Mouse (Mus musculus): ENCODE measurements at regions not wholly inside any gene's neighbourhood (a gene's known extent, or its start where the extent isn't known, plus 50 kb on each side); places are given as distances from the start of the nearest gene placed in this dataset.
A peak's percentile ranks its signal among the peaks of the same experiment; 100 is the strongest.

DNA sequence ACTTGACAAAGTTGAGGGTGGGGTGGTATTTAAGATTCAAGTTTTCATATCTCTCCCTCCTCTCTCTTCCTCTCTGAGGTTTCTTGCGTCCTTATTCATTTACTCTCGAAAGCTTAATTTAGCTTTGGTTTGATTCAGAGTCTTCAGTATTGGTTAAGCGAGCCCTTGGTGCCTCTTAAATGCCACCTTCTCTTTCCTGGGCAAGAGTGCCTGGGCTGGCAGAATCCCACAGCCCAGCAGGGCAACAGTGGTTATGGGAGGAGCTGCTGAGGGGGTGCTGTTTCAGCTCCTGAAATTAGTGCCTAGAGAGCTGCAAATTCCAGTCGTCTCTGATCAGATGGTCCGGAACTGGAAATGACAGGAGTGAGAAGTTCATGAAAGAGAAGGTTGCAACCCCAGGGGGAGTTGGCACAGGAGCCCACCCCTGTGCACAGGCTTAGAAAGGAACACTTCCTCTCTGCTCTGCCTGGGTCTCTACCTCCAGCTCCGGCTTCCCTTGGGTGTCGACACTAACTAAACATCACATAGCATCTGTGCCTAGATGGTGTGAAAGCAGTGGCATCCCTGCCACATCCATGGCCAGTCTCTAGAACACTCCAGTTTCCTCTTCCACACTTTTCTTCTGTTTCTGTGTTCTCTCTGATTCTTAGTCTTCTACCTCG, 125.2 kb upstream of the Tent5a start:
- DNase-seq (ENCODE audit: low spot score), result no peak

GRCm38 (mm10) chr9:85451349-85451748, 124.2 kb upstream of the Tent5a start:
- no peak for DNase-seq (ENCODE audit: low spot score)

- no peak for DNase-seq (ENCODE audit: low spot score)
These were observed 123.7 kb upstream of the Tent5a start for GRCm38 (mm10) chr9:85450877-85451276.

- DNase-seq (ENCODE audit: low spot score), result no peak
These were observed 122.3 kb upstream of the Tent5a start for GRCm38 (mm10) chr9:85449493-85449892.

GRCm38 (mm10) chr9:85442761-85443505, 115.8 kb upstream of the Tent5a start:
- DNase-seq (ENCODE audit: low spot score), result no peak

DNA sequence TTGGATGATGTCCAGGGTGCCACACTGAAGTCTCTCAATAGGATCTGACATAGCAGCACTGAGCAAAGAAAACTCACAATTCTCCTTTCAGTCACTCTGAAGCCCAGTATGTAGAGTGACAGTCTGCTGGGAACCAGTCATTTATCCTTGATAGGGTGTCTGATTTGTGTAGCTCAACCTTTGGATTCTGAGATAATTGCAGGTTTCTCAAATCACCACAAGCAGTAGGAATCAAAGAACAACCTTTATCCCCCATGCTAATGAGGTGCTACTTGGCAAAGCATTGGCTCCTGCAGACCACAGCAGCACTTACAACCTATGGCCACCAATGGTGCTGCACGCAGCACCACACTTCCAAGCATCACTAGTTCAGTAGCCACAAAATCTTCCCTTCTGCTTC, 112.5 kb upstream of the Tent5a start:
- DNase-seq (ENCODE audit: low spot score), result no peak

GRCm38 (mm10) chr9:85432220-85432619, 105.1 kb upstream of the Tent5a start:
- DNase-seq (ENCODE audit: low spot score), result no peak

GRCm38 (mm10) chr9:85426809-85427208, 99.7 kb upstream of the Tent5a start:
- no peak for DNase-seq (ENCODE audit: low spot score)

DNA sequence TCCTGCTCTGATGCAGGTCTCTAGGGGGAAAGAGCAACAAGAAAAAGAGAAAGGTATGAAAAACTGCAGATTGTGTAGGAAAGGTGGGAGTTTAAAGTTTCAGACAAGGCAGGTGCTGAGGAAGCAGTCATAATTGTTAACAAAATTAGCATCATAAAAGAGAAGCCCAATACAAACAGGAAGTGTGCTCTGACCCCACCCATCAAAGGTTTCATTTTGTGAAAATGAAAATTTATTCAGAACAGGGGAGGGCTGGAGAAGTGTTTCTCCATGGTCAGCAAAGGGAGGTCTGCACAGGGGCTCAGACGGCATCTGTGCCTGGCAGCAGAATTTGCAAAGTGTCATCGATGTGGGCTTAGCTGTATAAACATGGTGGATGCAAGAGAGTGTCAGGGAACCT, 96.8 kb upstream of the Tent5a start:
- DNase-seq (ENCODE audit: low spot score), result no peak

GRCm38 (mm10) chr9:85414391-85414790, 87.2 kb upstream of the Tent5a start:
- no peak for DNase-seq (ENCODE audit: low spot score)

DNA sequence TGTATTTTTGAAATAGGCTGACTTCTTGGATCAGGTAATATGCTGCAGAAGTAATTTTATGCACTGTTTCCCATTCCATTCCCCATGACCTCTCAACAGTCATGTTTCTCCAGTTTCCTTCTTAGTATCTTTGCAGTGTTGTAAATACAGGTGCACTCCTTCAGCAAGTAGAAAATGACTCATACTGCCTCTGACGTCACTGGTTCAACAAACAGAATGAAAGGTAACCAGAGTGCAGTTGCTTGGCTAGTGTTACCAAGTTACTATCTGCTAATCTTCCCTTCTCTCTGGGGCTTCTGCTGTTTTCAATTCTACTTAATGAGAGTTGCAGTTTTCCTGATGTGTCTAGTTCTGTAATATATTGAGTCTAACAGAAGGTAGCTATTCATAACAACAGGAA, 86.7 kb upstream of the Tent5a start:
- DNase-seq (ENCODE audit: low spot score), result no peak

DNA sequence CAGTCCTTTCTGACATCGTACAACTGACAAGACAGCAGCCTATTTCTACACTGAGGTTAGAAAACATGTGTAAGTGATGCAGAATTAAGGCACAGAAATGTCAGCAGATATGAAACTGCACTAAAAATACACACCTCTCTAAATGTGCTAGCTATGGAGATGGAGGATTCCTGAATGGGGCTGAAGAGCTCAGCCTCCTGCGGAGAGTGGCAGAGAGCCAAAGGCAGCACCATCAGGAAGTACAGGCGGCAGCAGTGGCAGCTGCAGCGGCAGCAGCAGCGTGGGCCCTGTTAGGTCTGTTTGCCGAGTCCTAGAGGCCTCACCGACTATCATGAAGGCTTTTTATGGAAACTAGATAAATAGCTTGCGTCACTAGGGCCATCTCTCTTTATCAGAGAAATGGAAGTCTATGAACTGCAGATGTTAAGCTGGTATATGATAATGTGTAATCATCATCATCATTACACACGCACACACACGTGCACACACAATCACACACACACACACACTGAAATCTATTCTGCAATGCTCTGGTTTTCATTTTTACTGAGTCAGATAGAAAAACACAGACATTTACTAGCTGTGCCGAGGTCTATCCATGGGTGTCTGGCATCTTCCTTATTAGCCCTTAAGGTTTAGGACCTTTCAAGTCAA, 83.6 kb upstream of the Tent5a start:
- DNase-seq (ENCODE audit: low spot score), result peak; percentile 49

DNA sequence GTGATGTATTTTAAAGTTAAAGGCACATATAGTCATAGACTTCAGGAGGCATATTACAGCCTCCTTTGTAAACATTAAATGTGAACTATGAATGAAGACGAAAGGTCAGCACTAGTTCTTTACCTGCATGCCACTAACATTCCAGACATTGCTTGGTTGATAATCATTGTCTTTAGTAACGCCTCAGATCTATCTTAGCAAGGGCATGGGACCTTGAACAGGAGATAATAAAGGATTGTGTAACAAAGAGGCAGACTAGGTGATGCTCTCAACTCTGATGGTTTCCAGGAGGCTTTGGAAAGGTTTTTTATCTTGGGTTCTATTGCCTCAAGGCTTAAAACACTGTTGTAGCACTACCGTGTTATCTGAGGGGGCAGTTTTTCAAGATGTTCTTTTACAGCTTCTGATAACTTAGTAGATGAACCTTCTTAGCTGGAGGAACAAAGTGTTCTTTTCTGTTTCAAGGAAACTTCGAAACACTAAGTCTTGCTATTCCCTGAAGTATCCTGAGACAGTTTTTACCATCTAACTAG, 82.9 kb upstream of the Tent5a start:
- no peak for DNase-seq (ENCODE audit: low spot score)

DNA sequence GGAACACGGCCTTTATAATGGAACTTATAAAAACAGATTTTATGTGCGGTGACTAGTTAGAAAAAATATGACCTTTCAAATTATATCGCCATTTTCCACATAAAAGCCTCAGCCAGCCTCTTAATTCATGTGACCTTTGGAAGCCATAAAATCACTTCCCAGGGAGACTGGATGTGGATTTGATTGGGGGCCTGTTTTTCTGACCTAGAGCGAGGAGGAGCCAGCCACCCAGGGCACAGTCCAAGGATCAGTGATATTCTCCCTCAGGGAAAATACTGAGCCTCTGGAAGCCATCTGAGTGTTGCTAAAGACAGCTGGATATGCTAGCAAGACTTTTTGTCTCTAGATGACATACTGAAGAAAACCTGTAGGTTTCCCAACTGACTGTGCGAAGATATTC, 81.3 kb upstream of the Tent5a start:
- DNase-seq (ENCODE audit: low spot score), result no peak

- DNase-seq (ENCODE audit: low spot score), result no peak
These were observed 80.4 kb upstream of the Tent5a start for GRCm38 (mm10) chr9:85407592-85407991.

- no peak for DNase-seq (ENCODE audit: low spot score)
These were observed 74.6 kb upstream of the Tent5a start for GRCm38 (mm10) chr9:85401736-85402135.

- no peak for DNase-seq (ENCODE audit: low spot score)
These were observed 73.6 kb upstream of the Tent5a start for GRCm38 (mm10) chr9:85400600-85401313.

- no peak for DNase-seq (ENCODE audit: low spot score)
These were observed 67.8 kb upstream of the Tent5a start for GRCm38 (mm10) chr9:85394975-85395374.

DNA sequence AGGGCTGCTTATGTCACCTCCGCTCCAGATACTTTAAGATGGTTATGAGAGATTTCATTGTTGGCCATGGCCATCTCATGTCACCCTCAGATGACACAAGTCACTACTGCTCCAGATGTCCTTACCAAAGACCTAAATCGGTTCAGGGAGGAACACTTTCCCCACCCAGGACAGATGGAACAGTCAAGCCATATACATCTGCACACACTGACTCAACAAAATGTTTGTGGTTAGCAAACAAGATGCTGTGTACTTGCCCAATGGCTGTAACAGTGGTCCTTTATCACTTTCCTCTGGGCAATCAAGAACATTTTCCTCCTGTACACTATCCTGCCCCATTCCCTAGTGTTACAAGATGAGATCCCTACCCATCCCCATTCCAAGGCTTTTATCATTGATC, 64.1 kb upstream of the Tent5a start:
- no peak for DNase-seq (ENCODE audit: low spot score)

DNA sequence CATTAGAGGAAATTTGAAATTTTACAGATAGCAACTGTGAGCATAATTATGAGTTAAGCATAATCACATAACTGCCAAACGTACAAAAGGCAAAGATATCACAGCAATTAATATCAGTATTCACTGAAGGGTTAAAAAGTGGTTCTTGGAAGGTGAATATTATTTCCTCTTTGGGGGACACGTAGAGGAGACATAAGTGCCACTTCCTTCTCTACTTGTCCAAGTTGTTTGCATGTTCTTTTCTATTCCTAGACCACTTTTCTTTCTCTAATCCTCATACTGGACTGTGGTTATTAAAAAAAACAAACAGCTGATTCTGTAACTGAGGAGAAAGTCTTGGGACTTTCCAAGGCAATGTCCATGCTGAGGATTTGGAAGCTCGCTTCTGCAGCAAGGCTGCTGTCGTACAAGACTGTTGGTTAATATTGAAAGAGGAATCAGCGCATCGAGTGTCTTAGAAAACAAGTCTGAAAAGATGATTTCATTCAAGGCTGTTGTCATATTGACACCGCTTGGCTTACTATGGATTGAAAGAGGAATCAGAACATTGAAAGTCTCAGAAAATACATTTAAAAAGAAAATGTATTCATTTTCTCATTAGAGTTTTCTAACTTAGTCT, 61.7 kb upstream of the Tent5a start:
- DNase-seq (ENCODE audit: low spot score), result no peak

DNA sequence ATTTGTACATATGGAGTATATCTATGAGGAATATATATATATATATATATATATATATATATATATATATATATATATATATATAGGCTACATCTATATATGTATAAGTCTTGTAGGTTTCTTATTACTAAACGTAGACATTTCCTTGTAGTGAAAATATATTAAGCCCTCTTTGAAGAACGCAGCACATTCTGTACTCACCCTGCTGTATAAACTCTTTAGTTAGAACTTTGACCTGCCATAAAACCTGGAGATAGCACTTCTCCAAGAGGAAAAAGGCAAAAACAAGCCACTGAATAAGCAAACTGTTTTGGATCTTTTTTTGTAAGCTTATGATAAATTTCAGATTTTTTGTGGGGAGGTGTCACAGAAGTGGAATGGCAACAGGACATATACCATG, 55.3 kb upstream of the Tent5a start:
- no peak for DNase-seq (ENCODE audit: low spot score)

DNA sequence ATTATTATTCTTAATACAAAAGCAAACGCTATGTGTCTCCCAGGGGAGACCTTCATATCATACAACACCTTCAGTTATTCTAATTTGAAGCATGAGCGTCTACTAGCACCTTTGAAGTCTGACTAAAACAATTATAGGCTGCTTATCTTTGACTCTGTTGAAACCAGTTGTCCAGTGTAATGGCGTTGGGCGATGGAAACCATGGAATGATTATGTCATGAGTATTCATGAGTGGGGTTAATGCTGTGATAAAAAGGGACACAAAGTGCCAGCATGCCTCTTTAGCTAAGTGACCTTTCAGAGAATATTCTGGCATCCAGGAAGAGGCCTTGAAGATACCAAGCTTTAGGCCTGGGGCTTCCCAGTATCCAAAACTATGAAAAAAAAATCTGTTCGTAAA, 53.6 kb upstream of the Tent5a start:
- no peak for DNase-seq (ENCODE audit: low spot score)

Measured in ovary, postnatal 36 days (tissue).